Mouse (Mus musculus) MEL (cell line): ENCODE data around the gene Pdxk. TPM values are rescaled to one million over a fixed set of nuclear protein-coding genes. Genes with fewer than 3 reads are reported as not detected.

ENCODE experiments used
- DNase-seq: peaks from one replicate; pipeline ENCODE4 v3.0.0; 2011; ENCODE audit warnings: low read depth, low spot score
- H3K27ac ChIP-seq: 2 replicates; pipeline ENCODE4 v1.5.1; 2012; ENCODE audit warnings: low read depth, mild to moderate bottlenecking, control low read depth, low read length, moderate library complexity; ENCODE audit not compliant: control insufficient read depth
- H3K27me3 ChIP-seq, 2 experiments: fragments of 150-350 bp in 1 of 2; sonication (generic) in 1 of 2; 2 replicates each; pipeline ENCODE4 v1.6.1; 2012; ENCODE audit warnings: low read length in 2 of 2, mild to moderate bottlenecking in 2 of 2, improper control_type of control experiment in 1 of 2, moderate library complexity in 1 of 2; ENCODE audit not compliant: insufficient read depth in 2 of 2, control insufficient read depth in 1 of 2
- H3K36me3 ChIP-seq, 2 experiments: 2 replicates each; pipeline ENCODE4 v1.6.1; 2012 to 2014; ENCODE audit warnings: low read length in 2 of 2, improper control_type of control experiment in 1 of 2, inconsistent platforms in 1 of 2, mild to moderate bottlenecking in 1 of 2; ENCODE audit not compliant: insufficient read depth in 2 of 2, control insufficient read depth in 1 of 2
- H3K4me1 ChIP-seq, 2 experiments: fragments of 150-350 bp in 1 of 2; sonication (generic) in 1 of 2; 2 replicates each; pipeline ENCODE4 v1.6.1; 2012; ENCODE audit warnings: low read length in 2 of 2, improper control_type of control experiment in 1 of 2, mild to moderate bottlenecking in 1 of 2; ENCODE audit not compliant: insufficient read depth in 2 of 2, control insufficient read depth in 1 of 2
- H3K4me3 ChIP-seq, 2 experiments: fragments of 150-350 bp in 1 of 2; sonication (generic) in 1 of 2; 2 replicates each; pipeline ENCODE4 v1.5.1; 2012; ENCODE audit warnings: low read depth in 2 of 2, low read length in 2 of 2, mild to moderate bottlenecking in 2 of 2, moderate library complexity in 2 of 2, control low read depth in 1 of 2, improper control_type of control experiment in 1 of 2; ENCODE audit not compliant: control insufficient read depth in 1 of 2, insufficient read depth in 1 of 2
- H3K79me2 ChIP-seq: 2 replicates; pipeline ENCODE4 v1.6.1; 2012; ENCODE audit warnings: mild to moderate bottlenecking, low read length, moderate library complexity; ENCODE audit not compliant: control insufficient read depth, poor library complexity, insufficient read depth
- H3K9ac ChIP-seq: 2 replicates; pipeline ENCODE4 v1.6.1; 2012; ENCODE audit warnings: low read depth, mild to moderate bottlenecking, control low read depth, low read length, moderate library complexity; ENCODE audit not compliant: control insufficient read depth, poor library complexity, severe bottlenecking
- H3K9me3 ChIP-seq: fragments of 150-350 bp; sonication (generic); replicated peaks from 2 replicates; pipeline ENCODE4 v1.6.1; 2012; ENCODE audit warnings: mild to moderate bottlenecking, low read length, improper control_type of control experiment, moderate library complexity; ENCODE audit not compliant: insufficient read depth
- BHLHE40 ChIP-seq: IDR thresholded peaks from 2 replicates; pipeline ENCODE4 v1.6.1; 2012; ENCODE audit warnings: low read depth, mild to moderate bottlenecking, inconsistent platforms, low read length, improper control_type of control experiment, borderline replicate concordance
- E2F4 ChIP-seq: IDR thresholded peaks from 2 replicates; pipeline ENCODE4 v1.6.1; 2011; ENCODE audit warnings: low read depth, low read length, improper control_type of control experiment, borderline replicate concordance
- ELF1 ChIP-seq: IDR thresholded peaks from 2 replicates; pipeline ENCODE4 v1.6.1; 2014; ENCODE audit warnings: low read depth, mild to moderate bottlenecking, inconsistent platforms, low read length, improper control_type of control experiment, moderate library complexity
- EP300 ChIP-seq, 2 experiments: IDR thresholded peaks; 2 replicates each; pipeline ENCODE4 v1.6.1; 2011; ENCODE audit warnings: improper control_type of control experiment in 2 of 2, low read length in 2 of 2, low read depth in 1 of 2, mild to moderate bottlenecking in 1 of 2
- ETS1 ChIP-seq: IDR thresholded peaks from 2 replicates; pipeline ENCODE4 v1.6.1; 2012; ENCODE audit warnings: low read depth, mild to moderate bottlenecking, inconsistent platforms, low read length, improper control_type of control experiment, moderate library complexity
- GATA1 ChIP-seq: IDR thresholded peaks from 2 replicates; pipeline ENCODE4 v1.6.1; 2011; ENCODE audit warnings: low read depth, low read length, improper control_type of control experiment
- HCFC1 ChIP-seq: IDR thresholded peaks from 2 replicates; pipeline ENCODE4 v1.6.1; 2012; ENCODE audit warnings: low read depth, mild to moderate bottlenecking, inconsistent platforms, low read length, improper control_type of control experiment, moderate library complexity
- JUND ChIP-seq: IDR thresholded peaks from 2 replicates; pipeline ENCODE4 v1.6.1; 2011; ENCODE audit warnings: low read depth, mild to moderate bottlenecking, improper control_type of control experiment, low read length
- MAFK ChIP-seq: IDR thresholded peaks from 2 replicates; pipeline ENCODE4 v1.6.1; 2011; ENCODE audit warnings: low read depth, mild to moderate bottlenecking, low read length, improper control_type of control experiment, borderline replicate concordance
- MEF2A ChIP-seq: IDR thresholded peaks from 2 replicates; pipeline ENCODE4 v1.6.1; 2014; ENCODE audit warnings: low read depth, mild to moderate bottlenecking, inconsistent platforms, low read length, improper control_type of control experiment; ENCODE audit not compliant: poor library complexity, insufficient replicate concordance, severe bottlenecking; ENCODE audit errors: extremely low read depth
- NRF1 ChIP-seq: IDR thresholded peaks from 2 replicates; pipeline ENCODE4 v1.6.1; 2014; ENCODE audit warnings: low read depth, mild to moderate bottlenecking, inconsistent platforms, low read length, improper control_type of control experiment, moderate library complexity; ENCODE audit not compliant: poor library complexity, insufficient read depth, severe bottlenecking
- POLR2A ChIP-seq, 2 experiments: IDR thresholded peaks; 2 replicates each; pipeline ENCODE4 v1.6.1; 2011 to 2012; ENCODE audit warnings: low read length in 2 of 2, mild to moderate bottlenecking in 2 of 2, control low read depth in 1 of 2, improper control_type of control experiment in 1 of 2, low read depth in 1 of 2, moderate library complexity in 1 of 2; ENCODE audit not compliant: control insufficient read depth in 1 of 2, insufficient read depth in 1 of 2, poor library complexity in 1 of 2
- POLR2AphosphoS2 ChIP-seq: IDR thresholded peaks from 2 replicates; pipeline ENCODE4 v1.6.1; 2011; ENCODE audit warnings: low read length, improper control_type of control experiment
- POLR2AphosphoS5 ChIP-seq: IDR thresholded peaks from 2 replicates; pipeline ENCODE4 v1.6.1; 2012; ENCODE audit warnings: low read depth, borderline replicate concordance, mild to moderate bottlenecking, inconsistent platforms, low read length, moderate library complexity, mixed read lengths
- SIN3A ChIP-seq: IDR thresholded peaks from 2 replicates; pipeline ENCODE4 v1.6.1; 2012; ENCODE audit warnings: low read length, improper control_type of control experiment, inconsistent platforms
- TAL1 ChIP-seq: IDR thresholded peaks from 2 replicates; pipeline ENCODE4 v1.6.1; 2012; ENCODE audit warnings: mild to moderate bottlenecking, inconsistent platforms, low read length, moderate library complexity, mixed read lengths
- TCF12 ChIP-seq: IDR thresholded peaks from 2 replicates; pipeline ENCODE4 v1.6.1; 2014; ENCODE audit warnings: low read depth, mild to moderate bottlenecking, inconsistent platforms, low read length, improper control_type of control experiment, moderate library complexity
- UBTF ChIP-seq: IDR thresholded peaks from 2 replicates; pipeline ENCODE4 v1.6.1; 2012; ENCODE audit warnings: low read depth, mild to moderate bottlenecking, inconsistent platforms, low read length, improper control_type of control experiment, moderate library complexity, borderline replicate concordance; ENCODE audit not compliant: insufficient read depth
- USF1 ChIP-seq: IDR thresholded peaks from 2 replicates; pipeline ENCODE4 v1.6.1; 2014; ENCODE audit warnings: low read depth, mild to moderate bottlenecking, inconsistent platforms, low read length, improper control_type of control experiment, moderate library complexity
- ZMIZ1 ChIP-seq: IDR thresholded peaks from 2 replicates; pipeline ENCODE4 v1.6.1; 2012; ENCODE audit warnings: low read depth, mild to moderate bottlenecking, inconsistent platforms, low read length, improper control_type of control experiment, moderate library complexity
- polyA plus RNA-seq, 2 experiments: library from polyadenylated mRNA; stranded (reverse) in 1 of 2; unstranded in 1 of 2; fragments of >175 nt in 1 of 2; fragments of >200 nt in 1 of 2; gene quantifications; 2 replicates each; pipeline versions ENCODE4 v1.2.1 to v1.2.4; 2012; ENCODE audit warnings: low replicate concordance in 2 of 2, low read depth in 1 of 2; ENCODE audit not compliant: insufficient read length in 2 of 2, insufficient read depth in 1 of 2, missing spikeins in 1 of 2
- total RNA-seq: library from RNA; depleted of rRNA; stranded (reverse); fragments of 300-350 nt; gene quantifications from 2 replicates; pipeline ENCODE4 v1.2.3, GENCODE M21; 2012

Gene Pdxk
- total and polyA plus RNA-seq, 3 experiments, result 28.7 to 29.3 TPM; not detected in 1

- Histone ChIP-seq H3K4me1 (peaks cover 5 to 16% of the 10 kb centered on the region in 2 experiments), H3K27me3 (no peaks in the 10 kb centered on the region), H3K36me3 (peaks cover 0 to 11% of the 10 kb centered on the region in 2 experiments; a peak in 2 of 4 replicates), H3K4me3 (peak overlapping the region; percentile 65 to 73), H3K9ac (peak overlapping the region; percentile 72), H3K79me2 (peaks cover 40% of the 10 kb centered on the region), H3K27ac (no peak overlapping the region), H3K9me3 (no peaks in the 10 kb centered on the region)
- TF ChIP-seq UBTF (no peak), POLR2AphosphoS5 (no peak), NRF1 (no peak), TCF12 (no peak), ETS1 (no peak), BHLHE40 (no peak), GATA1 (no peak), MAFK (no peak), ZMIZ1 (no peak), JUND (no peak), SIN3A (no peak), EP300 (IDR thresholded peaks at IDR 0.05; ENCODE audit: low read depth in 1 of 2, low read length in 2 of 2) (no peak), E2F4 (no peak), TAL1 (no peak), HCFC1 (no peak)
- DNase-seq, result no peak
These were observed 1.0 kb downstream of the Pdxk start for GRCm38 (mm10) chr10:78463769-78464167.

DNA sequence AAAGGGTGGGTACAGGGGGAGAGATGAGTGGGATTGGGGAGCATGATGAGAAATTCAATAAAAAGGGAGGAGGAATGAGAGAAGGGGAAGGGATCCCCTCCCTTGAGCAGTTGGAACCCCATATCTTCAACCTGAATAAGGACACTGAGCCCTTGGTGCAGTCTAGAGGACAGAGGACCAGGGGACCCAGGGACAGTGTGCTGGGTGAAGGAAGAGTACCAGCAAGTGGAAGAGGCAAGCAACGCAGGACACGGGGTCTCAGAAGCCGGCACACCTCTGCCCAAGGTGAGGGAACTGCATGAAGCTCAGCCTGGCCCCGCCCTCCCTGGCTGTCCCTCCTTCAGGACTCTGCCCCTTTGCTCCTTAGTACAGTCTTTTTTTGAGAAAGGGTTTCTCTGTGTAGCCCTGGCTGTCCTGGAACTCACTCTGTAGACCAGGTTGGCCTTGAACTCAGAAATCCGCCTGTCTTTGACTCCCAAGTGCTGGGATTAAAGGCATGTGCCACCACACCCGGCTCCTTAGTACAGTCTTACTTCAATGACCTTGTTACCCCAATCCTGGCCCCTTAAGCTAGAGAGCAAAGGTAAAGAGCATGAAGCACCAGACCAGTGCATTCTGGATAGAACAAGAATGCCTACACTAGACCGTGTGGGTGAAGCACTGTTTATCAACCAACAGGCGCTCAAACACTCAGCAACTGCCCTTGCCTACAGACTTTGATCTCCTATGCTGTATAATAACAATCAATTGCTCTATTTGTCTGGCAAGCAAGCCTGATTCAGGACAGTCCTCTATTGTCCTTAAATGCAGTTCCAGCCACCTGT, 1.6 kb downstream of the Pdxk start:
- DNase-seq, result no peak
- H3K4me1 ChIP-seq, result peaks cover 5 to 16% of the 10 kb centered on the region in 2 experiments
- peak overlapping the region; percentile 72 for H3K9ac ChIP-seq
- no peak overlapping the region for H3K27ac ChIP-seq
- H3K9me3 ChIP-seq, result no peaks in the 10 kb centered on the region
- H3K4me3 ChIP-seq, result peak overlapping the region; percentile 65 to 73
- peaks cover 40% of the 10 kb centered on the region for H3K79me2 ChIP-seq
- H3K27me3 ChIP-seq, result no peaks in the 10 kb centered on the region
- H3K36me3 ChIP-seq, result peaks cover 0 to 11% of the 10 kb centered on the region in 2 experiments; a peak in 2 of 4 replicates
- TF ChIP-seq USF1 (no peak), POLR2A (IDR thresholded peaks at IDR 0.05; ENCODE audit: control insufficient read depth in 1 of 2, insufficient read depth in 1 of 2, low read depth in 1 of 2, low read length in 2 of 2, poor library complexity in 1 of 2) (no peak), POLR2AphosphoS2 (no peak), ELF1 (no peak), MEF2A (no peak), UBTF (no peak), JUND (no peak)
